Mouse (Mus musculus): ENCODE measurements at regions not wholly inside any gene's neighbourhood (a gene's known extent, or its start where the extent isn't known, plus 50 kb on each side); places are given as distances from the start of the nearest gene placed in this dataset.

GRCm38 (mm10) chr6:64982132-64982531, 60.3 kb upstream of the Smarcad1 start:
- no peaks in the 10 kb centered on the region for H3K4me1 ChIP-seq (ENCODE audit: control insufficient read depth, insufficient read depth, insufficient read length)
- TF ChIP-seq CTCF (IDR thresholded peaks at IDR 0.05; ENCODE audit: extremely low read depth, insufficient read depth, insufficient read length, insufficient replicate concordance): no peak
- 69% methylated on average over 2 of the region's 2 CpGs for WGBS
- no peak overlapping the region for H3K4me3 ChIP-seq (ENCODE audit: extremely low read depth, insufficient read depth, insufficient read length)
- H3K27me3 ChIP-seq (ENCODE audit: control insufficient read depth, insufficient read depth, low read length): no peaks in the 10 kb centered on the region
- DNase-seq (ENCODE audit: low read depth in 1 of 2, low spot score in 2 of 2): no peak
- H3K27ac ChIP-seq (ENCODE audit: insufficient read depth, low read length): no peak overlapping the region
- no peaks in the 10 kb centered on the region for H3K36me3 ChIP-seq (ENCODE audit: control insufficient read depth, insufficient read depth, low read length)
